Mouse (Mus musculus) testis, adult 2 months (tissue): ENCODE data around the gene Tsks.

Source experiments
- CTCF ChIP-seq: fragments of 200-500 bp; IDR thresholded peaks from 2 replicates; pipeline ENCODE4 v1.5.1; 2012; ENCODE audit warnings: low read depth, mild to moderate bottlenecking, inconsistent platforms, low read length, moderate library complexity; ENCODE audit not compliant: control insufficient read depth, insufficient read depth, insufficient replicate concordance
- POLR2A ChIP-seq: fragments of 200-500 bp; IDR thresholded peaks from 2 replicates; pipeline ENCODE4 v1.6.1; 2012; ENCODE audit warnings: low read depth, mild to moderate bottlenecking, inconsistent platforms, low read length, moderate library complexity; ENCODE audit not compliant: control insufficient read depth

GRCm38 (mm10) chr7:44965975-44966374, 23.0 kb downstream of the Tsks start:
- TF ChIP-seq CTCF (no peak), POLR2A (no peak)
